Comparison of ENCODE assay signal across 9 mouse cellular contexts in genomic region chr4:115890553-115890952, GRCm38 (mm10). TPM values are rescaled to one million over a fixed set of nuclear protein-coding genes. Genes with fewer than 3 reads are reported as not detected.
A peak's percentile ranks its signal among the peaks of the same experiment; 100 is the strongest.
DNase-seq lines count a peak whose midpoint lies in the region; ATAC-seq and TF ChIP-seq lines count a peak whose summit lies in the region.
"Had no signal": no experiment of that assay in that cellular context is flagged by ENCODE, and none has a peak within 500 bp of the region (broad histone marks: within the 10 kb centered on the region; RNA-seq: fewer than 3 reads in every experiment).

6430628N08Rik (plus strand) TSS chr4:115890665.

- peak within 1 kb of the TSS; percentile 19; the same call in 1 of the 2 replicates for H3K4me2 ChIP-seq in liver, postnatal 0 days (ENCODE audit: low read depth, low read length)

- no peak for TF ChIP-seq POLR2A in testis, adult 2 months (IDR thresholded peaks at IDR 0.05; ENCODE audit: control insufficient read depth, low read depth, low read length)

- TF ChIP-seq EP300 in liver, postnatal 0 days (IDR thresholded peaks at IDR 0.05; ENCODE audit: low read depth): no peak

- H3K9ac ChIP-seq in liver, postnatal 0 days (replicated peaks): no peak within 1 kb of the TSS

- no peak for TF ChIP-seq CTCF in testis, adult 2 months (IDR thresholded peaks at IDR 0.05; ENCODE audit: control insufficient read depth, insufficient read depth, insufficient replicate concordance, low read depth, low read length)
- no peak for TF ChIP-seq CTCF in liver, postnatal 0 days (IDR thresholded peaks at IDR 0.05; ENCODE audit: low read depth)

- peaks cover 7% of the 10 kb centered on the region for H3K4me1 ChIP-seq in testis, adult 2 months (ENCODE audit: control insufficient read depth, insufficient read depth, low read length)
- no peaks in the 10 kb centered on the region for H3K4me1 ChIP-seq in liver, postnatal 0 days (ENCODE audit: insufficient read depth)

- H3K27ac ChIP-seq in testis, adult 2 months (ENCODE audit: control insufficient read depth, insufficient read depth, low read depth, low read length): no peak within 1 kb of the TSS
- H3K27ac ChIP-seq in liver, postnatal 0 days (ENCODE audit: low read depth): no peak within 1 kb of the TSS

- no peaks in the 10 kb centered on the region for H3K27me3 ChIP-seq in testis, adult 2 months (ENCODE audit: control insufficient read depth, insufficient read depth, low read length)
- H3K27me3 ChIP-seq in liver, postnatal 0 days (ENCODE audit: insufficient read depth, low read length): peaks cover 41% of the 10 kb centered on the region

- DNase-seq in adrenal gland, postnatal 14 days: peak; percentile 9
- DNase-seq in adrenal gland, postnatal 4 days (ENCODE audit: low spot score in 2 of 2): no peak
- no peak for DNase-seq in testis, postnatal 10 days (ENCODE audit: low spot score)
- DNase-seq in liver, postnatal 0 days: no peak
- no peak for DNase-seq in right cerebral cortex, adult 18-20 months
- no peak for DNase-seq in spleen, postnatal 10 days (ENCODE audit: low spot score in 2 of 2)
- no peak for DNase-seq in urinary bladder, postnatal 25 days (ENCODE audit: low spot score)

- H3K36me3 ChIP-seq in testis, adult 2 months (ENCODE audit: control insufficient read depth, insufficient read depth, low read length): no peaks in the 10 kb centered on the region
- no peaks in the 10 kb centered on the region for H3K36me3 ChIP-seq in liver, postnatal 0 days (replicated peaks; ENCODE audit: insufficient read depth, low read length)

- 2% methylated on average over 28 of the region's 31 CpGs for WGBS in liver, postnatal 0 days (ENCODE audit: insufficient replicate concordance)

- no peak for ATAC-seq in liver, postnatal 0 days

- H3K9me3 ChIP-seq in liver, postnatal 0 days (ENCODE audit: low read length): no peaks in the 10 kb centered on the region

- peak within 1 kb of the TSS; percentile 45 for H3K4me3 ChIP-seq in testis, adult 2 months (ENCODE audit: control insufficient read depth, low read depth, low read length)
- no peak within 1 kb of the TSS for H3K4me3 ChIP-seq in liver, postnatal 0 days (ENCODE audit: low read depth, low read length)

RNA-seq across cellular contexts. Expression of gene 6430628N08Rik, which starts in this region (rescaled TPM):
- not detected in 2 replicates for total RNA-seq in adrenal gland, postnatal 14 days (2021)
- not detected for total RNA-seq in adrenal gland, postnatal 4 days (2021)
- not detected in 2 replicates for polyA plus RNA-seq in testis, adult 2 months (2012; rRNA removed)
- not detected in 2 replicates for polyA plus RNA-seq in liver, postnatal 0 days (2015; fragmentation: Nextera tagmentation; extraction: Ambion mirVana)
- total RNA-seq: hematopoietic stem cell, adult 5-6 weeks had no signal

Comparison
In these comparisons a context has a peak if more than half of its experiments do, and no peak if none do; other contexts are left out.
1. Peak in DNase-seq in adrenal gland, postnatal 14 days; RNA of the gene not detected or under 1 TPM.